Mouse (Mus musculus) thymus, adult 2 months (tissue): ENCODE data around the gene Bbs12. TPM values are rescaled to one million over a fixed set of nuclear protein-coding genes. Genes with fewer than 3 reads are reported as not detected.

Source experiments
- DNase-seq: peaks from one replicate; pipeline ENCODE4 v3.0.0; 2021
- H3K27ac ChIP-seq: fragments of 200-500 bp; 2 replicates; pipeline ENCODE4 v1.5.1; 2012; ENCODE audit warnings: low read length, control low read depth; ENCODE audit not compliant: control insufficient read depth, insufficient read depth
- H3K27me3 ChIP-seq: fragments of 200-500 bp; 2 replicates; pipeline ENCODE4 v1.6.1; 2012; ENCODE audit warnings: mild to moderate bottlenecking, low read length, moderate library complexity, mixed read lengths; ENCODE audit not compliant: control insufficient read depth, insufficient read depth
- H3K36me3 ChIP-seq: fragments of 200-500 bp; 2 replicates; pipeline ENCODE4 v1.6.1; 2012; ENCODE audit warnings: mild to moderate bottlenecking, low read length, moderate library complexity; ENCODE audit not compliant: control insufficient read depth, insufficient read depth
- H3K4me1 ChIP-seq: fragments of 200-500 bp; replicated peaks from 2 replicates; pipeline ENCODE4 v1.6.1; 2012; ENCODE audit warnings: low read length; ENCODE audit not compliant: control insufficient read depth, insufficient read depth
- H3K4me3 ChIP-seq: fragments of 200-500 bp; 2 replicates; pipeline ENCODE4 v1.5.1; 2012; ENCODE audit warnings: mild to moderate bottlenecking, low read length, control low read depth, moderate library complexity; ENCODE audit not compliant: control insufficient read depth, insufficient read depth
- CTCF ChIP-seq: fragments of 200-500 bp; IDR thresholded peaks from 2 replicates; pipeline ENCODE4 v1.5.1; 2012; ENCODE audit warnings: mild to moderate bottlenecking, control low read depth, low read length, moderate library complexity, borderline replicate concordance; ENCODE audit not compliant: control insufficient read depth, poor library complexity, insufficient read depth; ENCODE audit errors: extremely low read depth
- POLR2A ChIP-seq: fragments of 200-500 bp; IDR thresholded peaks from 2 replicates; pipeline ENCODE4 v1.6.1; 2012; ENCODE audit warnings: mild to moderate bottlenecking, low read length, control low read depth, moderate library complexity; ENCODE audit not compliant: control insufficient read depth, poor library complexity, insufficient read depth; ENCODE audit errors: extremely low read depth
- WGBS: fragments of 180-500 bp; shearing (Covaris S2); methylation state at CpG from one replicate; pipeline ENCODE4 v1.1.7; 2018; 5-methylcytosine and 5-hydroxymethylcytosine counted together
- polyA plus RNA-seq: library from polyadenylated mRNA; depleted of rRNA; stranded (reverse); fragments of >200 nt; gene quantifications from 2 replicates; pipeline ENCODE4 v1.2.3, GENCODE M21; 2012; rRNA removed

Bbs12 gene
- polyA plus RNA-seq, 1 experiment = 1.2 TPM

DNA sequence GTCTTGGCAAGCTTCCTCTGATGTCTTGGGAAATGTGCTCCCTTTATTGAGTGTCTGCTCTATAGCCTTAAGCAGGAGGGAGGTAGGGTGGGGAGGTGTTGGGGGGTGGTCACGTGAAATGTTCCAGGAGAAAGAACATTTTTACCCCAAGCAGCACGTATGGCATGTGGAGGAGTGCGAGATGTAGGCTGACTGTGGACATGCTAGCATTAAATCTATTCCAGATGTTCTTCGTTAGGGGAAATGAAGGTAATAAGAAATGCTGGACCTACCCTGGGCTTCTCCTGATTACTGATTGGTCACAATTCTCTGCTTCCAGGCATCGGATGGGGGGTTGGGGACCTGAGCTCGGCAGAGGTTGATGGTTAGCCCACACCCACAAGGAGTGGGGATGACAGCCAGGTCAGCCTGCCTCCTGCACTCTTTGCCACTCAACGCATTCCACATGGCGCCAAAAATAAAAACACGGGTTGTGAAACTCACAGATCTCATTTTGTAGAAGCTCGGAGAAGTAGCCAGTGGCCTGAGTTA, 41.7 kb downstream of the Bbs12 start:
- TF ChIP-seq CTCF (no peak), POLR2A (no peak)
- peaks cover 5% of the 10 kb centered on the region; the same call in 1 of the 2 replicates for H3K27me3 ChIP-seq
- H3K27ac ChIP-seq = no peak overlapping the region
- DNase-seq = no peak
- H3K4me1 ChIP-seq = no peaks in the 10 kb centered on the region
- H3K36me3 ChIP-seq = no peaks in the 10 kb centered on the region
- H3K4me3 ChIP-seq = no peak overlapping the region
- 95% methylated on average over 10 of the region's 10 CpGs for WGBS

DNA sequence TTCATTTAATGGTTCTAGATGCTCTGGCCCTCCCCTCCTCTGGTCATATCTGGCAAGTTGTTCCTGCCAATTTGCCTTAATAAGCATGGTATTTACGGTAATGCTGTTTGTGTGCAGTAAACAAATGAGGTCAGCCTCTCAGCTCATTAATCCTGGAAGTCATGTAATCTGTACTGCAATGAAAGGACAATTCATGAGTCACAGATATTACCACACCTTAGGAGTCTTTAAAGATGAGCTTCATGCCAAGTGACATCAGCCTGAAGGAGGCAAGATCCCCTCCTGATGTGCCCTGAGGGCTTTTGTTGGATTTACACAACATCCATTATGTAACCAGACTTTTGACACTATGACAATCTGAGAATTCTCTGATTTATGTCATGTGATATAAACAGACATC, 42.4 kb downstream of the Bbs12 start:
- Histone ChIP-seq H3K27me3 (peaks cover under 1% of the 10 kb centered on the region; the same call in 1 of the 2 replicates), H3K4me1 (no peaks in the 10 kb centered on the region), H3K36me3 (no peaks in the 10 kb centered on the region), H3K4me3 (no peak overlapping the region), H3K27ac (no peak overlapping the region)
- TF ChIP-seq CTCF = no peak
- TF ChIP-seq POLR2A = no peak
- 89% methylated on average over 1 of the region's 1 CpGs for WGBS
- DNase-seq = no peak

DNA sequence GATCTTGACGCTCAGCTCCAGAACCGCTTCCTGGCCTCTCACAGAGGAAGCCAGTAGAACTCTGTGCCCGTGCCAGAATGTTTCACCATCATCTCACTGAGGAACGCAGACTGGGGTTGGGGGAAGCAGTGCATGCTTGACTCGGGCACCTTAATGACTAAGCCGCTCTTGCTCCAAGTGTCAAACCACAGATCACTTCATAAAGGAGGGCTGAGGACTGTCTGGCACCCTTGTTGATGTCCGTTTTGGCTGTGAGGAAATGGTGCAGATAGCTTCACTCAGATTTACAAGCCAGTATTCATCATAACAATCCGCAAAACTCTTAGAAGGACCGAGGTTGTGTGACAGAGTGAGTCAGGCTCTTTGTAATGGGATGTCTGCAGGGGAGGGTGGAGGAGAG, 48.4 kb downstream of the Bbs12 start:
- DNase-seq = no peak
- Histone ChIP-seq H3K4me1 (no peaks in the 10 kb centered on the region), H3K36me3 (no peaks in the 10 kb centered on the region), H3K4me3 (no peak overlapping the region), H3K27ac (no peak overlapping the region), H3K27me3 (no peaks in the 10 kb centered on the region)
- TF ChIP-seq POLR2A (no peak), CTCF (no peak)
- 42% methylated on average over 9 of the region's 9 CpGs for whole genome bisulfite sequencing

DNA sequence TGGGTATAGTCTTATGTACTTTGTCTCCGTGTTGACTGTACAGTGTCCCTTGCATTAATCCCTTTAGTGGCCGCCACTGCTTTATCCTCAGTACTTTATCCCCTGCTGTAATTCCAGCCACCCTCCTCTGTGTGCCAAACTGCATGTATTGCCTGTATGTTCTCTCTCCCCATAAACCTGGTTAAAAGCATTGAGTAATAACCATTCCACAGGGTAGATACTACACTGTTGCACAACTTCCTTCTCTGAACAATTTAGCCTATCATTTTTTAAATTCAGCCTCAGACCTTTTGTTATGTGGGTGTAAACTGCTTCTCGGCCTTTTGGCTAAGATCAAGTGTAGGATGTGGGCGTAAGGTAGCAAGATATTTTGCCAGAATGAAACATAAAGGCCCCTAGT, 52.8 kb downstream of the Bbs12 start:
- Histone ChIP-seq H3K27me3 (no peaks in the 10 kb centered on the region), H3K36me3 (no peaks in the 10 kb centered on the region), H3K4me3 (no peak overlapping the region), H3K27ac (no peak overlapping the region), H3K4me1 (no peaks in the 10 kb centered on the region)
- WGBS = 89% methylated on average over 4 of the region's 4 CpGs
- no peak for DNase-seq
- TF ChIP-seq CTCF = no peak
- TF ChIP-seq POLR2A = no peak

DNA sequence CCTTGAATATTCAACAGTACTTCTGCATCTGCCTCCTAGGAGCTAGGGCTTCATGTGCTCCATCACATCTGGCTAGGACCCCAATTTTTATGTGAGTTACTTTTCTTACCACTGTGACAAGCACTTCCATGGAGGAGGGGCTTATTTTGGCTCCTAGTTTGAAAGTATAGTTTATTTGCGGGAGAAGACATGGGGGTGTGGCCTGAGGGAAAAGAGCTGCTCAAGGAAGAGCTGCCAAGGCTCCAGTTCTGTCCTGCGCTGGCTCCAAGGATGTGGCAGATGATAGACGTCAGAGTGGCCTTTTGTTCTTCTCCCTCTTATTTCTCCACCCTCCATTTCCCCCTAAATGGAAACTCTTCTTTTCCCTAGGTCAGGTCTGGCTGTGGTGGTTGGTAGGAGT, 53.6 kb downstream of the Bbs12 start:
- H3K36me3 ChIP-seq = no peaks in the 10 kb centered on the region
- no peak overlapping the region for H3K27ac ChIP-seq

DNA sequence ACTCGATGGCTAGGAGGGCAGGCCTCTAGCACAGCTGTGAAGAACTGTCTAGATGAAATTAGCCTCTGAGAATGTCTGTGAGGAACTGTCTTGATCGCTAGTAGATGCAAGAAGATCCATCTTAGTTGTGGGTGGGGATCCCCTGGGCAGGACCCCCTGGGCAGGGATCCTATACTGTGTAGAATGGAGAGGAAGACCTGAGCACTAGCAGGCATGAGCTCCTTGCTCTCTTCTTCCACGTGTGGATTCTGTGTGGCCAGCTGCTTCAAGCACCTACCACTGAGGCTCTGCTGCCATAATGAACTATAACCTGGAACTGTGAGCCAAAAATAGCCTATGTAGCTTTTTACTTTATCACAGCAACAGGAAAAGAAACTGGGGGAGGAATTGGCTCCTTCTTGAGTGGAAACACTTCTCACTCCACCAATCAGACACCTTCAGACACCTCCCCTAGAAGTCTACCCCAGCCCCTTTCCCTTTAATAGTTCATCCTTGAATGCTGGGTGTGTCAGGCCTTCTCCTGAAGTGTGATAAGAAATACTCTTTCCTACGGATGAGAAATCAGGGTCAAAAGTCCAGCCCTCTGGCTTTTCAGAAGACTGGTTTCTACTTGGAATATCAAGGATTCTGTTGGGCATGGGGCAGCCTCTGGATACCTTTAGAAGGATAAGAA, 54.2 kb downstream of the Bbs12 start:
- 70% methylated on average over 4 of the region's 4 CpGs for WGBS
- H3K27ac ChIP-seq = no peak overlapping the region
- no peaks in the 10 kb centered on the region for H3K27me3 ChIP-seq
- no peak for DNase-seq
- no peaks in the 10 kb centered on the region for H3K36me3 ChIP-seq
- H3K4me3 ChIP-seq = no peak overlapping the region
- H3K4me1 ChIP-seq = no peaks in the 10 kb centered on the region
- TF ChIP-seq CTCF (no peak), POLR2A (no peak)

More for the DNA sequence above, 53.6 kb downstream of the Bbs12 start:
- WGBS = 75% methylated on average over 3 of the region's 3 CpGs
- no peaks in the 10 kb centered on the region for H3K4me1 ChIP-seq
- H3K27me3 ChIP-seq = no peaks in the 10 kb centered on the region
- no peak for DNase-seq
- no peak overlapping the region for H3K4me3 ChIP-seq
- TF ChIP-seq CTCF = no peak
- no peak for TF ChIP-seq POLR2A

DNA sequence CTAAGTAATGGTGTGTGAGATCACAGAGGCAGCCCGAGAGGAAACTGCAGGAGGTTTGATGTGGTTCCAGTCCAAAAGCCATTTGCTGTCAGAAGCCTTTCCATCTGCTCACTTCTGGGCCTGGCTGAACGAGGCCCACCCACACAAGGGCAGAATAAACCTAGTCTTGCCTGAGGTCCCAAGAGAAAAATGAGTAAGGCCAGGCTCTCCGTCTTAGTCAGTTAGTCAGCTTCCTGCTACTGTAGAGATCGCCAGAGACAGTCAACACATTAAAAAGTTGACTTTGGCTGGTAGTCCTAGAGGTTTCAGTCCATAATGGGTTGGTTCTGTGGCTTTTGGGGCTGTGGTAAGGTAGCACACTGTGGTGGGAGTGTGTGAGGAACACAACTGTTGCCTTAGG, 58.1 kb downstream of the Bbs12 start:
- DNase-seq = no peak
- H3K36me3 ChIP-seq = no peaks in the 10 kb centered on the region
- no peak overlapping the region for H3K4me3 ChIP-seq
- WGBS = 29% methylated on average over 4 of the region's 4 CpGs
- H3K4me1 ChIP-seq = no peaks in the 10 kb centered on the region
- H3K27me3 ChIP-seq = no peaks in the 10 kb centered on the region
- TF ChIP-seq POLR2A = no peak
- TF ChIP-seq CTCF = no peak
- no peak overlapping the region for H3K27ac ChIP-seq

Other genes with a start within 250 kb of the Bbs12 start
- not detected in 2 replicates for gene Adad1, start 249.0 kb upstream of the Bbs12 start, polyA plus RNA-seq
- 0.18 TPM in 1 of 2 replicates, not detected in the other for gene Il2, start 186.6 kb upstream of the Bbs12 start, polyA plus RNA-seq
- 0.05 and 0.08 TPM in 2 replicates for gene Il21, start 79.9 kb upstream of the Bbs12 start, polyA plus RNA-seq
- 0.09 and 0.33 TPM in 2 replicates for gene Cetn4, start 154 bp downstream of the Bbs12 start, polyA plus RNA-seq
- 0.45 and 0.66 TPM in 2 replicates for gene Fgf2, start 35.8 kb downstream of the Bbs12 start, polyA plus RNA-seq
- 2.0 and 3.2 TPM in 2 replicates for gene Spata5, start 107.3 kb downstream of the Bbs12 start, polyA plus RNA-seq
- gene Nudt6, start 107.7 kb downstream of the Bbs12 start, polyA plus RNA-seq = 16.8 and 18.7 TPM in 2 replicates